Comparison of ENCODE assay signal across 7 mouse cellular contexts in the genomic region with DNA sequence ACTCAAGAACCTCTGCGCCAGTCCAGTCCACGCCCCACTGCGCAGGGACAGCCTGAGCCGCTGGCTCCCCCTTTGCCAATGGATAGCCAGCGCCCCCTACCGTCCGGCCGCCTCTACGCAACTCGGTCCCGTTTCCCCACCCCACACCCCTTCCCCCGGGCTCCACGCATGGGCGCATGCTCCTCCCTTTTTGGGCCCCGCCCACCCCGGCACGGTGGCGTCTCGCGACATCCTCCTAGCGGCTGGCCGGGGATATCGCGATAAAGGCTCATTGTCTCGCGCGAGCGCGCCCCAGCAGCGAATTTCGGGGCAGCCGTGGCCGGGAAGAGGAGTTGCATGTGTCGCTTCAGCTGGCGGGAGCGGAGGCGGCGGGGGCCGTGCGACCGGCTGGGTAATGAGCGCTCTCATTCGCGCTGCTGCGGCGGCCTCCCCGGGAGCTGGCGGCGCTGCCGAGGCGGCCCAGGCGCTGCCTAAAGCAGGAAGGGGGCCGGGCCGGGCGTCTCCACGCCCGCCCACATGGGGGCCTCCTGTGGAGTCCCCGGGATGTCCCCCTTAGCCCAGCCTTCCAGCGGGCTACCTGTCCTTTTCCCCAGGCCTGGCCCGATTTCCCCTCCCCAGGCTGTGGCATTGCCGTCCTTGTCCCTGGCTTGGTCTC. TPM values are rescaled to one million over a fixed set of nuclear protein-coding genes. Genes with fewer than 3 reads are reported as not detected.
DNase-seq lines count a peak whose midpoint lies in the region; ATAC-seq and TF ChIP-seq lines count a peak whose summit lies in the region.

Denr (plus strand) TSS at position 200 of the 655 bp plus-strand sequence.

- 0 out of 2 replicates have a peak, but pooled peaks have one; percentile 55 for TF ChIP-seq EP300 in heart, adult 2 months (IDR thresholded peaks at IDR 0.05; ENCODE audit: insufficient read depth, low read depth, low read length)

- TF ChIP-seq POLR2A in heart, adult 2 months (IDR thresholded peaks at IDR 0.05; ENCODE audit: insufficient read depth, low read depth, low read length): peak; percentile 82

- peak within 1 kb of the TSS; percentile 92 for H3K9ac ChIP-seq in embryonic facial prominence, embryonic 12.5 days
- peak within 1 kb of the TSS; percentile 94 for H3K9ac ChIP-seq in heart, adult 2 months (ENCODE audit: low read depth, low read length)
- peak within 1 kb of the TSS; percentile 99 for H3K9ac ChIP-seq in limb, embryonic 13.5 days
- H3K9ac ChIP-seq in midbrain, embryonic 16.5 days (ENCODE audit: low read depth, low read length): peak within 1 kb of the TSS; percentile 98

- H3K27ac ChIP-seq in embryonic facial prominence, embryonic 12.5 days: peak within 1 kb of the TSS; percentile 80
- H3K27ac ChIP-seq in heart, adult 2 months: peak within 1 kb of the TSS; percentile 98
- peak within 1 kb of the TSS; percentile 87 for H3K27ac ChIP-seq in limb, embryonic 13.5 days
- peak within 1 kb of the TSS; percentile 84 for H3K27ac ChIP-seq in midbrain, embryonic 16.5 days (ENCODE audit: low read length)

- peak within 1 kb of the TSS; percentile 95 for H3K4me2 ChIP-seq in embryonic facial prominence, embryonic 12.5 days (replicated peaks)
- peak within 1 kb of the TSS; percentile 94 for H3K4me2 ChIP-seq in limb, embryonic 13.5 days (replicated peaks)
- H3K4me2 ChIP-seq in midbrain, embryonic 16.5 days (ENCODE audit: low read length): peak within 1 kb of the TSS; percentile 75

- peak; percentile 95 for ATAC-seq in embryonic facial prominence, embryonic 12.5 days (ENCODE audit: insufficient number of reproducible peaks, insufficient read depth, low FRiP score, low TSS enrichment)
- peak; percentile 94 for ATAC-seq in limb, embryonic 13.5 days (ENCODE audit: low FRiP score, low read depth)
- ATAC-seq in midbrain, embryonic 16.5 days: peak; percentile 94

- H3K79me2 ChIP-seq in heart, adult 2 months (replicated peaks; ENCODE audit: control insufficient read depth, insufficient read depth, low read length): peaks cover 6% of the 10 kb centered on the region

- WGBS in embryonic facial prominence, embryonic 12.5 days: under 1% methylated on average over 60 of the region's 61 CpGs
- WGBS in heart, adult 2 months: 0% methylated on average over 59 of the region's 61 CpGs
- WGBS in limb, embryonic 13.5 days: 0% methylated on average over 59 of the region's 61 CpGs
- under 1% methylated on average over 55 of the region's 61 CpGs for WGBS in midbrain, embryonic 16.5 days

- H3K36me3 ChIP-seq in embryonic facial prominence, embryonic 12.5 days: peaks cover 35% of the 10 kb centered on the region
- no peaks in the 10 kb centered on the region; the same call in 1 of the 2 replicates for H3K36me3 ChIP-seq in heart, adult 2 months (ENCODE audit: control insufficient read depth, insufficient read depth, low read length)
- peaks cover 40% of the 10 kb centered on the region for H3K36me3 ChIP-seq in limb, embryonic 13.5 days
- H3K36me3 ChIP-seq in midbrain, embryonic 16.5 days (ENCODE audit: control insufficient read depth, insufficient read depth, low read length): peaks cover 8% of the 10 kb centered on the region

- intact Hi-C loops in heart, adult 2 months (cut with DNase I): loop anchor here (2.0 to 5.0 kb wide), 5 partner anchors 76 to 280 kb away; partner anchors contain the start of genes Kntc1, Rsrc2 and Zcchc8

- peak within 1 kb of the TSS; percentile 75 for H3K4me3 ChIP-seq in embryonic facial prominence, embryonic 12.5 days
- H3K4me3 ChIP-seq in heart, adult 2 months: peak within 1 kb of the TSS; percentile 93
- peak within 1 kb of the TSS; percentile 73 for H3K4me3 ChIP-seq in limb, embryonic 13.5 days
- peak within 1 kb of the TSS; percentile 92 for H3K4me3 ChIP-seq in midbrain, embryonic 16.5 days (ENCODE audit: low read depth, low read length)

- peaks cover 14% of the 10 kb centered on the region for H3K4me1 ChIP-seq in embryonic facial prominence, embryonic 12.5 days
- H3K4me1 ChIP-seq in heart, adult 2 months (ENCODE audit: control insufficient read depth, insufficient read depth, low read length): peaks cover 4% of the 10 kb centered on the region
- H3K4me1 ChIP-seq in limb, embryonic 13.5 days: peaks cover 17% of the 10 kb centered on the region
- H3K4me1 ChIP-seq in midbrain, embryonic 16.5 days (ENCODE audit: control insufficient read depth, insufficient read depth, low read length): peaks cover 18% of the 10 kb centered on the region

- H3K9me3 ChIP-seq in embryonic facial prominence, embryonic 12.5 days: no peaks in the 10 kb centered on the region
- no peaks in the 10 kb centered on the region for H3K9me3 ChIP-seq in limb, embryonic 13.5 days
- H3K9me3 ChIP-seq in midbrain, embryonic 16.5 days (replicated peaks; ENCODE audit: control insufficient read depth, low read length, poor library complexity, severe bottlenecking): no peaks in the 10 kb centered on the region

- no peak; the same call in none of the 2 replicates for TF ChIP-seq CTCF in heart, adult 2 months (IDR thresholded peaks at IDR 0.05)

- DNase-seq in adrenal gland, postnatal 25 days: peak; percentile 100
- peak; percentile 99 to 100 for DNase-seq in heart, adult 2 months
- DNase-seq in kidney, adult 8-10 months: peak; percentile 96 to 99
- peak; percentile 99 to 100 for DNase-seq in spleen, postnatal 10 days (ENCODE audit: low spot score in 2 of 2)

- H3K27me3 ChIP-seq in embryonic facial prominence, embryonic 12.5 days: no peaks in the 10 kb centered on the region
- no peaks in the 10 kb centered on the region for H3K27me3 ChIP-seq in heart, adult 2 months (ENCODE audit: control insufficient read depth, insufficient read depth, low read length)
- H3K27me3 ChIP-seq in limb, embryonic 13.5 days: no peaks in the 10 kb centered on the region
- H3K27me3 ChIP-seq in midbrain, embryonic 16.5 days (ENCODE audit: control insufficient read depth, insufficient read depth, low read depth, low read length): no peaks in the 10 kb centered on the region

RNA-seq across cellular contexts. Expression of gene Denr, which starts in this region (rescaled TPM):
- total RNA-seq in adrenal gland, postnatal 25 days (2021): 65.3 and 87.6 TPM in 2 replicates
- 162 and 169 TPM in 2 replicates for polyA plus RNA-seq in embryonic facial prominence, embryonic 12.5 days (2016; fragmentation: Nextera tagmentation; extraction: Ambion mirVana)
- total RNA-seq in heart, adult 2 months (2021): 10 to 100 TPM; 49.6 to 58.8 TPM
- polyA plus RNA-seq in heart, adult 2 months (2012; rRNA removed): 20.6 and 35.1 TPM in 2 replicates
- polyA plus RNA-seq in limb, embryonic 13.5 days (2015; fragmentation: Nextera tagmentation; extraction: Ambion mirVana): 165 and 167 TPM in 2 replicates
- 122 and 130 TPM in 2 replicates for polyA plus RNA-seq in midbrain, embryonic 16.5 days (2015; fragmentation: Nextera tagmentation; extraction: Ambion mirVana)

Comparison
In these comparisons a context has a peak if more than half of its experiments do, and no peak if none do; other contexts are left out.
1. Peak in every context shown above with its lines: DNase-seq, ATAC-seq, H3K4me3 ChIP-seq and H3K27ac ChIP-seq.